Mouse (Mus musculus) hindbrain, postnatal 0 days (tissue): ENCODE measurements around the gene Ppp2r5e. TPM values are rescaled to one million over a fixed set of nuclear protein-coding genes. Genes with fewer than 3 reads are reported as not detected.

Experiments used
- ATAC-seq: fragments of 200-750 bp; cut with Nextera tagmentation; 2 replicates; pipeline ENCODE4 v1.8.0; 2017; ENCODE audit warnings: mild to moderate bottlenecking, moderate TSS enrichment, moderate library complexity
- DNase-seq: peaks from one replicate; pipeline ENCODE4 v3.0.0-alpha.2; 2015; ENCODE audit warnings: low spot score
- H3K27ac ChIP-seq: fragments of 300-500 bp; sonication (generic); 2 replicates; pipeline ENCODE4 v1.5.1; 2014; ENCODE audit warnings: mild to moderate bottlenecking
- H3K27me3 ChIP-seq: fragments of 300-500 bp; sonication (generic); 2 replicates; pipeline ENCODE4 v1.6.1; 2014; ENCODE audit warnings: low read length, mixed read lengths; ENCODE audit not compliant: insufficient read depth
- H3K36me3 ChIP-seq: fragments of 300-500 bp; sonication (generic); 2 replicates; pipeline ENCODE4 v1.6.1; 2014; ENCODE audit warnings: low read length, mixed read lengths; ENCODE audit not compliant: insufficient read depth
- H3K4me1 ChIP-seq: fragments of 300-500 bp; sonication (generic); 2 replicates; pipeline ENCODE4 v1.6.1; 2014; ENCODE audit warnings: antibody characterized with exemption, low read length, mixed read lengths; ENCODE audit not compliant: insufficient read depth
- H3K4me2 ChIP-seq: fragments of 300-500 bp; sonication (generic); 2 replicates; pipeline ENCODE4 v1.6.1; 2014; ENCODE audit warnings: low read depth, mild to moderate bottlenecking, low read length, moderate library complexity, mixed read lengths
- H3K4me3 ChIP-seq: fragments of 300-500 bp; sonication (generic); 2 replicates; pipeline ENCODE4 v1.5.1; 2014; ENCODE audit warnings: low read length
- H3K9ac ChIP-seq: fragments of 300-500 bp; sonication (generic); replicated peaks from 2 replicates; pipeline ENCODE4 v1.6.1; 2014; ENCODE audit warnings: mild to moderate bottlenecking, low read length, moderate library complexity, mixed read lengths
- H3K9me3 ChIP-seq: fragments of 300-500 bp; sonication (generic); 2 replicates; pipeline ENCODE4 v1.6.1; 2016; ENCODE audit warnings: low read length, mixed read lengths
- CTCF ChIP-seq: IDR thresholded peaks from 2 replicates; pipeline ENCODE4 v1.5.1; 2016; ENCODE audit warnings: antibody characterized with exemption, control low read depth, low read depth
- WGBS: fragments of 180-500 bp; shearing (Covaris S2); extraction: QIAGEN DNeasy Blood & Tissue Kit; methylation state at CpG from one replicate; pipeline ENCODE4 v1.1.7; 2014; 5-methylcytosine and 5-hydroxymethylcytosine counted together
- polyA plus RNA-seq: library from polyadenylated mRNA; unstranded; fragments of >200 nt; fragmentation: Nextera tagmentation; extraction: Ambion mirVana; gene quantifications from 2 replicates; pipeline ENCODE4 v1.2.1, GENCODE M21; 2015
- total RNA-seq: library from RNA; depleted of rRNA; stranded (reverse); fragments of >200 nt; gene quantifications from 2 replicates; pipeline ENCODE4 v1.2.3, GENCODE M21; 2014

Gene Ppp2r5e
- total and polyA plus RNA-seq, 2 experiments from 2014 or later = 23.4 to 26.7 TPM

GRCm38 (mm10) chr12:75598988-75599387 lies 2.9 kb upstream of the Ppp2r5e start:
- Histone ChIP-seq H3K27me3 (no peaks in the 10 kb centered on the region), H3K4me3 (no peak overlapping the region), H3K9me3 (no peaks in the 10 kb centered on the region), H3K4me2 (no peak overlapping the region), H3K36me3 (no peaks in the 10 kb centered on the region), H3K9ac (no peak overlapping the region), H3K4me1 (peaks cover under 1% of the 10 kb centered on the region; the same call in 1 of the 2 replicates), H3K27ac (no peak overlapping the region)
- 67% methylated on average over 4 of the region's 4 CpGs for WGBS
- no peak for TF ChIP-seq CTCF
- DNase-seq (no peak), ATAC-seq (no peak)

DNA sequence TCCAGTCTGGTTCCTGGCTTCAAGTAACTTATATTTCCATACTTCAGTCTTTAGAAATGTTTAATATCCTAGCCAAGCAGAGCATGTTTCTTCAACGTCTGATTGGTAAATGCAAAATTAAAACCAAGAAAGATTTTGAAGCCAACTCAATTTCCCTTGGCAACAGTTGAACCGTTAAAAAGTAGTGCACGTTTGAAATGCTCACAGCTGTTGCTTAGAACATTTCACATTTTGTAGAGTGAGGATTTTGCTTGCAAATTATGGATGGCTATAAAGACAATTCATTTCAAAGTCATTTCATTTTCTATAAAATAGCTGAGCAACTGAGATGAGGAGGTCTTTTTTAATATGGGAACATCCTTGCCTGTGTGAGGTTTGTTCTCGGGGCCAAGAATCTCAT lies 1.7 kb upstream of the Ppp2r5e start:
- Histone ChIP-seq H3K27ac (no peak overlapping the region), H3K4me1 (peaks cover 3% of the 10 kb centered on the region; the same call in 1 of the 2 replicates), H3K4me3 (no peak overlapping the region), H3K9ac (no peak overlapping the region), H3K27me3 (no peaks in the 10 kb centered on the region), H3K9me3 (no peaks in the 10 kb centered on the region), H3K4me2 (no peak overlapping the region), H3K36me3 (0 out of 2 replicates have a peak, but pooled peaks cover 4% of the 10 kb centered on the region)
- whole genome bisulfite sequencing = 75% methylated on average over 4 of the region's 4 CpGs
- no peak for TF ChIP-seq CTCF
- DNase-seq = no peak
- ATAC-seq = no peak

DNA sequence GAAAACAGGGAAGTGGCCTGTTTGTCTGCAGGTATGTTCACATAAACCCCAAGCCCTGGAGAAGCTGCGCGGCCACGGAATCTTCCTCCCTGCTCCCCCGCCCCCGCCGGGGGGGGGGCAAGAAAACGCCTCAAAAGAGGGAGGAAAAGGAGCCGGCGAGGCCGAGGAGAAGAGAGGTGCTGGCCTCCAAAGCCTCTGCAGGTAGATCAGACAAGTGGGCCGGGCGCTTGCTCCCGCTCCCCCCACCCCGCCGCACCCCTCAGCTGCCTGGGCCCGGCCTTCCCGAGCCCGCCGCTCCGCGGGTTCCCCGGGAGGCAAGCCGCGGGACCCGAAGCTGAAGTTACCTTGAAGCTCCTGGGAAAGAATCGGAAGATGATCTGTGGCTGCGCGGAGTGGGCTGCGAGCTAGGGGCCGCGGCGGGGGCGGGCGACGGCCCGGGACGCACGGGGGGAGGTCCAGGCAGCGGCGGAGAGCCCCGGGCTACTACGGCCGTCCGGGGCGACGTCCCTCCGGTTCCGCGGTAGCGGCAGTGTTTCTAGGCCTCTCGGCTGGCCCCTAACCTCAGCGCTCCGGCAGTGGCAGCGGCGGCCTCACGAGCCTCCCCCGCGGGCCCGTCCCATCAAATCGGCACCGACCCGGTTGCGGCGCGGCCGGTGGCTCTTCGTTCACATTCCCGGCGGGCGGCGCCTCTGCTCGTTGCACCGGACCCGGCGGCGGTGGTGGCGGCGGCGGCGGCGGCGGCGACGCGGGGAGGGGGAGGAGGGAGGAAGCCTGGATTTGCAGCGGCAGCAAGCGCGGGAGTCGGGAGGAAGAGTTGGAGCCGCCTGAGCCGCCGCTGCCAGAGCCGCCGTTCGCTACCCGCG lies 523 bp downstream of the Ppp2r5e start:
- Histone ChIP-seq H3K9ac (peak overlapping the region; percentile 97), H3K27me3 (no peaks in the 10 kb centered on the region), H3K4me1 (peaks cover 3% of the 10 kb centered on the region; the same call in 1 of the 2 replicates), H3K4me3 (peak overlapping the region; percentile 83), H3K36me3 (peaks cover 5% of the 10 kb centered on the region; the same call in 1 of the 2 replicates), H3K27ac (peak overlapping the region; percentile 99), H3K9me3 (no peaks in the 10 kb centered on the region), H3K4me2 (peak overlapping the region; percentile 75)
- DNase-seq = peak; percentile 41
- no peak for TF ChIP-seq CTCF
- WGBS = 1% methylated on average over 88 of the region's 97 CpGs
- no peak; the same call in none of the 2 replicates for ATAC-seq

DNA sequence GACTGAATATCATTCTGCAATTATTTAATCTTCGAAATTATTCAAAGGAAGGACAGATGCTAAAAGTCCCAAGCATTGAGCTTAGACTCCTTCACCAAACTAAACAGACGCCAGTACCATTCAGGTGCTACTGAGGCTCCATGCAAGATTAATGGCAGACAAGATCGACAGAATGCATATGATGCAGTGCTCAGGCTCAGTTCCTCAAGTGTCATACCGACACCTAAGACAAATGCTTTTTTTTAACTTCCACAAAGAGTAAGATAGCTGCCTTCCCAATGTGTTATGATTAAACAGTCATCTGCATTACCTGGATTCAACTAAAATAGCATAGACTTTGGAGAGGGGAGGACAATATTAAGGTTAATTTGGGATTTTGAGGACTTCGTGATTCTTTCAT lies 1.6 kb downstream of the Ppp2r5e start:
- Histone ChIP-seq H3K4me2 (peak overlapping the region; percentile 75), H3K27ac (no peak overlapping the region), H3K36me3 (peaks cover 9% of the 10 kb centered on the region; the same call in 1 of the 2 replicates), H3K9ac (0 out of 2 replicates have a peak overlapping the region, but pooled peaks have one; percentile 21), H3K9me3 (no peaks in the 10 kb centered on the region), H3K4me1 (peaks cover 3% of the 10 kb centered on the region; the same call in 1 of the 2 replicates), H3K27me3 (no peaks in the 10 kb centered on the region), H3K4me3 (peak overlapping the region; percentile 83)
- ATAC-seq (no peak), DNase-seq (no peak)
- WGBS = 38% methylated on average over 5 of the region's 5 CpGs
- TF ChIP-seq CTCF = no peak

- Histone ChIP-seq H3K9me3 (no peaks in the 10 kb centered on the region), H3K27me3 (no peaks in the 10 kb centered on the region), H3K9ac (no peak overlapping the region), H3K4me2 (peak overlapping the region; percentile 75), H3K36me3 (peaks cover 9% of the 10 kb centered on the region; the same call in 1 of the 2 replicates), H3K27ac (no peak overlapping the region), H3K4me1 (peaks cover 3% of the 10 kb centered on the region; the same call in 1 of the 2 replicates), H3K4me3 (peak overlapping the region; percentile 83)
- WGBS = 59% methylated on average over 4 of the region's 4 CpGs
- DNase-seq (no peak), ATAC-seq (no peak)
- no peak for TF ChIP-seq CTCF
These were observed 2.2 kb downstream of the Ppp2r5e start for GRCm38 (mm10) chr12:75593817-75594216.

- H3K4me1 ChIP-seq = no peaks in the 10 kb centered on the region
- no peak overlapping the region for H3K4me2 ChIP-seq
- no peak overlapping the region for H3K4me3 ChIP-seq
- H3K27ac ChIP-seq = no peak overlapping the region
- no peak for ATAC-seq
- no peak for DNase-seq
- no peaks in the 10 kb centered on the region for H3K27me3 ChIP-seq
- H3K9ac ChIP-seq = no peak overlapping the region
- 0 out of 2 replicates have a peak, but pooled peaks have one; percentile 8 for TF ChIP-seq CTCF
- no peaks in the 10 kb centered on the region for H3K9me3 ChIP-seq
- peaks cover 8% of the 10 kb centered on the region; the same call in 1 of the 2 replicates for H3K36me3 ChIP-seq
These were observed 8.5 kb downstream of the Ppp2r5e start for GRCm38 (mm10) chr12:75587501-75587900.
